Mouse (Mus musculus) myocyte (in vitro differentiated cells): ENCODE data around the gene Unk. TPM values are rescaled to one million over a fixed set of nuclear protein-coding genes. Genes with fewer than 3 reads are reported as not detected.

Source experiments
- H3K27me3 ChIP-seq: one replicate; pipeline ENCODE4 v1.6.1; 2011; ENCODE audit not compliant: control insufficient read depth, insufficient read depth, insufficient read length
- H3K36me3 ChIP-seq: one replicate; pipeline ENCODE4 v1.6.1; 2011; ENCODE audit not compliant: control insufficient read depth, insufficient read depth
- H3K4me2 ChIP-seq: one replicate; pipeline ENCODE4 v1.6.1; 2011; ENCODE audit warnings: low read depth, control low read depth
- H3K4me3 ChIP-seq: one replicate; pipeline ENCODE4 v1.5.1; 2011; ENCODE audit warnings: mild to moderate bottlenecking, control low read depth, moderate library complexity
- H3K79me2 ChIP-seq: one replicate; pipeline ENCODE4 v1.6.1; 2011; ENCODE audit not compliant: control insufficient read depth, insufficient read depth
- H3ac ChIP-seq: one replicate; pipeline ENCODE4 v1.6.1; 2011; ENCODE audit not compliant: control insufficient read depth, insufficient read length
- CEBPB ChIP-seq: IDR thresholded peaks from 2 replicates; pipeline ENCODE4 v1.6.1; 2011; ENCODE audit warnings: mild to moderate bottlenecking, moderate library complexity; ENCODE audit not compliant: poor library complexity, insufficient read depth, severe bottlenecking
- E2F4 ChIP-seq: IDR thresholded peaks from one replicate; pipeline ENCODE4 v1.6.1; 2011; ENCODE audit warnings: mild to moderate bottlenecking, control low read depth, moderate library complexity; ENCODE audit not compliant: insufficient read depth
- MAX ChIP-seq: IDR thresholded peaks from one replicate; pipeline ENCODE4 v1.6.1; 2011; ENCODE audit warnings: low read depth, mild to moderate bottlenecking, control low read depth
- MYOD1 ChIP-seq, 3 experiments: IDR thresholded peaks; one replicate each; pipeline ENCODE4 v1.6.1; 2011; ENCODE audit warnings: control low read depth in 2 of 3, low read depth in 2 of 3, mild to moderate bottlenecking in 2 of 3, moderate library complexity in 1 of 3; ENCODE audit not compliant: insufficient read length in 2 of 3, control insufficient read depth in 1 of 3
- MYOG ChIP-seq, 3 experiments: IDR thresholded peaks; one replicate each; pipeline ENCODE4 v1.6.1; 2011; ENCODE audit warnings: control low read depth in 2 of 3, low read depth in 2 of 3, mild to moderate bottlenecking in 2 of 3; ENCODE audit not compliant: insufficient read length in 2 of 3, control insufficient read depth in 1 of 3, insufficient read depth in 1 of 3
- POLR2A ChIP-seq: IDR thresholded peaks from one replicate; pipeline ENCODE4 v1.6.1; 2011; ENCODE audit warnings: low read depth, mild to moderate bottlenecking, control low read depth, moderate library complexity; ENCODE audit not compliant: insufficient read length
- POLR2AphosphoS2 ChIP-seq: IDR thresholded peaks from one replicate; pipeline ENCODE4 v1.6.1; 2011; ENCODE audit warnings: low read depth, control low read depth; ENCODE audit not compliant: insufficient read length
- REST ChIP-seq: IDR thresholded peaks from one replicate; pipeline ENCODE4 v1.6.1; 2011; ENCODE audit warnings: mild to moderate bottlenecking, control low read depth, moderate library complexity; ENCODE audit not compliant: insufficient read depth, insufficient read length
- SRF ChIP-seq: IDR thresholded peaks from one replicate; pipeline ENCODE4 v1.6.1; 2011; ENCODE audit warnings: low read depth; ENCODE audit not compliant: control insufficient read depth, insufficient read length
- TCF12 ChIP-seq: IDR thresholded peaks from one replicate; pipeline ENCODE4 v1.6.1; 2011; ENCODE audit warnings: mild to moderate bottlenecking, control low read depth; ENCODE audit not compliant: poor library complexity, insufficient read depth, severe bottlenecking
- TCF3 ChIP-seq: IDR thresholded peaks from one replicate; pipeline ENCODE4 v1.6.1; 2011; ENCODE audit warnings: low read depth, control low read depth; ENCODE audit not compliant: insufficient read length
- USF1 ChIP-seq: IDR thresholded peaks from one replicate; pipeline ENCODE4 v1.6.1; 2011; ENCODE audit warnings: low read depth, mild to moderate bottlenecking, control low read depth, moderate library complexity
- polyA plus RNA-seq: library from polyadenylated mRNA; unstranded; fragments of >200 nt; fragmentation: generic; extraction: Trizol; gene quantifications from one replicate; pipeline ENCODE4 v1.2.1, GENCODE M21; 2012; ENCODE audit warnings: missing spikeins

Unk gene
- polyA plus RNA-seq, 1 experiment: 15.3 TPM

DNA sequence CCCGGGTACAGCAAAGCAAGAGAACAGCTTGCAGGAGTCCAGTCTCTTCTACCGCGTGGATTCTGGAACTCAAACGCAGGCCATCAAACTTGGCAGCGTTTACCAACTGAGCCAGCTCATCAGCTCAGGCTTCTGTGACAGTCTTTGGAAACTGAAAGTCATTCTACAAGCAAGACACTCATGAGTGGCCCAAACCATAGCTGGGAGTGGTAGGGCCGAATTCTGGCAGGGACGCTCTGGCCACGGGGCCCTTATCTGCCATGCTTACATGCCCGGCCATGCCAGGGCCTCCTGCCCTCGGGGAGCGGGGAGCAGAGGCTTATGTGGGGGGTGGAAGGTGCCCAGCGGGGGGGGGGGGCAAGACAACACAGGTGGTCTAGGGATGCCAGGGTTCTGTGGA is 73.5 kb downstream of the Unk start:
- Histone ChIP-seq H3ac (no peak overlapping the region), H3K4me3 (no peak overlapping the region), H3K36me3 (no peaks in the 10 kb centered on the region), H3K27me3 (no peaks in the 10 kb centered on the region), H3K79me2 (peaks cover 11% of the 10 kb centered on the region), H3K4me2 (peak overlapping the region; percentile 57)
- TF ChIP-seq SRF: no peak
- TF ChIP-seq TCF3: no peak
- no peak for TF ChIP-seq CEBPB
- no peak for TF ChIP-seq REST
- no peak for TF ChIP-seq POLR2AphosphoS2

- H3K36me3 ChIP-seq: no peaks in the 10 kb centered on the region
- peak overlapping the region; percentile 57 for H3K4me2 ChIP-seq
- no peak overlapping the region for H3K4me3 ChIP-seq
- H3K79me2 ChIP-seq: peaks cover 11% of the 10 kb centered on the region
- no peak for TF ChIP-seq SRF
- no peak for TF ChIP-seq POLR2AphosphoS2
- no peak for TF ChIP-seq TCF12
- TF ChIP-seq MYOG (IDR thresholded peaks at IDR 0.05; ENCODE audit: control insufficient read depth in 1 of 3, insufficient read depth in 1 of 3, insufficient read length in 2 of 3, low read depth in 2 of 3): peak in 1 of 3 experiments; percentile 25
- no peak for TF ChIP-seq MYOD1 (IDR thresholded peaks at IDR 0.05; ENCODE audit: control insufficient read depth in 1 of 3, insufficient read length in 2 of 3, low read depth in 2 of 3)
- peak; percentile 7 for TF ChIP-seq POLR2A
- no peaks in the 10 kb centered on the region for H3K27me3 ChIP-seq
- no peak overlapping the region for H3ac ChIP-seq
These were observed 74.0 kb downstream of the Unk start for GRCm38 (mm10) chr11:116104006-116104646.

DNA sequence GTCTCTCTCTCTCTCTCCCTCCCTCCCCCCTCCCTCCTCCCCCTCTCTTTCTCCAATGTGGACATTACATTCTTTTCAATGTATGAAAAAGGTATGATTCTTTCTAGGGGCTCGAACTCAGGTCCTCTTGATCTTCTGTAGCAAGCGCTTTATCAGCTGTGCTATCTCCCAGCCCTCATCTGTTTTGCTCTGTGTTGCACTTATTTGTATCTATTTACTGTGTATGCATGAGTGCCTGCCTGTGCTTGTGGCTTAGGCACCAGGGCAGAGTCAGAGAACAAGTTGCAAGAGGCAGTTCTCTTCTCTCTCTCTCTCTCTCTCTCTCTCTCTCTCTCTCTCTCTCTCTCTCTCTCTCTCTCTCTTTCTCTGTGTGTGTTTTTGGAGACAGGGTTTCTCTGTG is 74.9 kb downstream of the Unk start:
- Histone ChIP-seq H3K27me3 (no peaks in the 10 kb centered on the region), H3K4me2 (no peak overlapping the region), H3K36me3 (no peaks in the 10 kb centered on the region), H3K4me3 (no peak overlapping the region), H3ac (no peak overlapping the region), H3K79me2 (peaks cover 11% of the 10 kb centered on the region)
- no peak for TF ChIP-seq SRF
- TF ChIP-seq POLR2AphosphoS2: no peak
- TF ChIP-seq MYOG (IDR thresholded peaks at IDR 0.05; ENCODE audit: control insufficient read depth in 1 of 3, insufficient read depth in 1 of 3, insufficient read length in 2 of 3, low read depth in 2 of 3): no peak
- TF ChIP-seq E2F4: no peak
- no peak for TF ChIP-seq REST

DNA sequence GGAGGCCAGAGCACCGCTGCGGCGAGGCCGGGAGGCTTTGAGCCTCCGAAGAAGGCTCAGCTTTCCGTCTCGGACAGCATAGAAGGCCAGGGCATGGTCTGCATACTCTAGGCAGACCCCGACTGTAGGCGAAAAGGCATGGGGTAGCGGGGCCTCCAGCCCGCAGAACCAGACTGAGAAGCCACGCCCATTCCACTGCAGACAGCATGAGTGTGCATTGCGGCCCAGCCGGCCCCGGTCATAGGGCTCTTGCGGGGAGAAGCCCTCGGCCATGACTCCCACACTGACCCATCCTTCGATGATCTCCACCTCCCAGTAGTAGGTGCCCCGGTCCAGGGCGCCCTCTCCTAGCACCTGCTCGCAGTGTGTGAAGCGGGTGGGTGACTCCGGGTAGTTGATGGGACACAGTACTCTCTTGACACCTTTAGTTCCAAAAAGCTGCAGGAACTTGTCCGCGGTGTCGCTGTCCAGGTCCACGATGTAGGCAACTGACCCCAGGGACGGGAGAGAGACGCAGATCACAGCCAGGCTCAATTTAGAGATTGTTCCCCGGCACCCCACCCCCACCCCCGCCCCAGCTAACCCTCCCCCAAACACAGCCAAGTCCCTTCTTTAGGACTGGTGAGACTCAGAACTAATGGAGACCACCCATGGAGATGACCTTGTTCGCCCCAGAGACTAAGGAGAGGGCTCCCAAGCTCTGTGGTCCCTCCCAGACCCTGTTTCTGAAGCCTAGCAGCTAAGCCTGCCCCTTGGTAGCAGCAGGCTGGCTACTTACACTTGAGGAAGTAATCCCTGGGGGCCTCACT is 76.2 kb downstream of the Unk start:
- Histone ChIP-seq H3K36me3 (no peaks in the 10 kb centered on the region), H3K79me2 (peaks cover 11% of the 10 kb centered on the region), H3K4me2 (peak overlapping the region; percentile 92), H3ac (no peak overlapping the region), H3K27me3 (no peaks in the 10 kb centered on the region), H3K4me3 (peak overlapping the region; percentile 78)
- TF ChIP-seq E2F4 (no peak), POLR2A (no peak), SRF (no peak), POLR2AphosphoS2 (no peak), REST (no peak), TCF3 (no peak), CEBPB (no peak), MYOD1 (IDR thresholded peaks at IDR 0.05; ENCODE audit: control insufficient read depth in 1 of 3, insufficient read length in 2 of 3, low read depth in 2 of 3) (no peak), MYOG (IDR thresholded peaks at IDR 0.05; ENCODE audit: control insufficient read depth in 1 of 3, insufficient read depth in 1 of 3, insufficient read length in 2 of 3, low read depth in 2 of 3) (no peak), MAX (no peak), TCF12 (no peak), USF1 (no peak)

GRCm38 (mm10) chr11:116106963-116107776 is 77.0 kb downstream of the Unk start:
- no peaks in the 10 kb centered on the region for H3K27me3 ChIP-seq
- H3K79me2 ChIP-seq: peaks cover 11% of the 10 kb centered on the region
- peak overlapping the region; percentile 78 for H3K4me3 ChIP-seq
- TF ChIP-seq MYOD1 (IDR thresholded peaks at IDR 0.05; ENCODE audit: control insufficient read depth in 1 of 3, insufficient read length in 2 of 3, low read depth in 2 of 3) (peak in 1 of 3 experiments; percentile 45), POLR2A (peak; percentile 47), POLR2AphosphoS2 (no peak)
- peak overlapping the region; percentile 92 for H3K4me2 ChIP-seq
- H3K36me3 ChIP-seq: no peaks in the 10 kb centered on the region
- H3ac ChIP-seq: peak overlapping the region; percentile 5
